Comparison of ENCODE assay signal across 18 mouse cellular contexts in genomic region chr1:73839351-73839750, GRCm38 (mm10).
DNase-seq lines count a peak whose midpoint lies in the region; ATAC-seq lines count a peak whose summit lies in the region.
"Had no signal": no experiment of that assay in that cellular context is flagged by ENCODE, and none has a peak within 500 bp of the region (broad histone marks: within the 10 kb centered on the region; RNA-seq: fewer than 3 reads in every experiment).

No protein-coding gene starts in this region.

- intact Hi-C loops in left cerebral cortex, postnatal 36 days (cut with DNase I): no loop called here

- ATAC-seq in cerebellum, adult (ENCODE audit: insufficient number of reproducible peaks, low FRiP score, low TSS enrichment): peak; percentile 37; the same call in 1 of the 2 replicates
- ATAC-seq: forebrain, embryonic 14.5 days; liver, postnatal 0 days; lung, postnatal 0 days had no signal

- no peak for DNase-seq in cerebellum, postnatal 4 days (ENCODE audit: low spot score in 2 of 2)
- DNase-seq in brain, adult 2 months (ENCODE audit: low read depth, low spot score): peak; percentile 81
- peak; percentile 67 for DNase-seq in cerebellum, adult 9-10 months
- peak; percentile 38 to 45 for DNase-seq in gastrocnemius, adult 8-10 months (ENCODE audit: low spot score in 2 of 2)
- no peak for DNase-seq in B cell, adult 2 months
- no peak for DNase-seq in testis, postnatal 10 days (ENCODE audit: low spot score)
- DNase-seq in left cerebral cortex, postnatal 36 days (ENCODE audit: low spot score in 2 of 2): no peak
- DNase-seq: adrenal gland, postnatal 10 days; heart, adult 18-20 months; heart, postnatal 14 days; kidney, adult 11 months; kidney, postnatal 4 days; liver, postnatal 0 days; right cerebral cortex, adult 18-20 months; thymus, postnatal 14 days had no signal

Comparison
In these comparisons a context has a peak if more than half of its experiments do, and no peak if none do; other contexts are left out.
1. DNase-seq: peak in brain, adult 2 months (single experiment), cerebellum, adult 9-10 months (single experiment) and gastrocnemius, adult 8-10 months (2 of 2); none in cerebellum, postnatal 4 days (0 of 2), B cell, adult 2 months (0 of 2), testis, postnatal 10 days (single experiment) and left cerebral cortex, postnatal 36 days (0 of 2).